Mouse (Mus musculus) testis, adult 2 months (tissue): ENCODE measurements at regions not wholly inside any gene's neighbourhood (a gene's known extent, or its start where the extent isn't known, plus 50 kb on each side); places are given as distances from the start of the nearest gene placed in this dataset.

Source experiments
- CTCF ChIP-seq: fragments of 200-500 bp; IDR thresholded peaks from 2 replicates; pipeline ENCODE4 v1.5.1; 2012; ENCODE audit warnings: low read depth, mild to moderate bottlenecking, inconsistent platforms, low read length, moderate library complexity; ENCODE audit not compliant: control insufficient read depth, insufficient read depth, insufficient replicate concordance
- POLR2A ChIP-seq: fragments of 200-500 bp; IDR thresholded peaks from 2 replicates; pipeline ENCODE4 v1.6.1; 2012; ENCODE audit warnings: low read depth, mild to moderate bottlenecking, inconsistent platforms, low read length, moderate library complexity; ENCODE audit not compliant: control insufficient read depth

- TF ChIP-seq POLR2A (no peak), CTCF (no peak)
Measured at GRCm38 (mm10) chr9:61014151-61014550, 219.8 kb downstream of the Uaca start.
